Mouse (Mus musculus): Measurements from ENCODE around the gene Thra. TPM values are rescaled to one million over a fixed set of nuclear protein-coding genes. Genes with fewer than 3 reads are reported as not detected.

The Thra gene
- polyA plus RNA-seq, 1 experiment from 2014 or later = 32.4 TPM

- no peak for TF ChIP-seq CTCF (IDR thresholded peaks at IDR 0.05; ENCODE audit: low read depth)
- H3K4me3 ChIP-seq (ENCODE audit: low read depth, low read length) = no peak overlapping the region
- H3K27me3 ChIP-seq (replicated peaks; ENCODE audit: control insufficient read depth, insufficient read depth, low read length) = no peaks in the 10 kb centered on the region
- H3K9ac ChIP-seq (ENCODE audit: low read depth, low read length) = no peak overlapping the region
- no peaks in the 10 kb centered on the region for H3K4me1 ChIP-seq (replicated peaks; ENCODE audit: control insufficient read depth, insufficient read depth, low read length)
- H3K4me2 ChIP-seq (replicated peaks; ENCODE audit: low read depth) = no peak overlapping the region
- no peak for ATAC-seq
- H3K36me3 ChIP-seq (ENCODE audit: control insufficient read depth, insufficient read depth) = peaks cover 39% of the 10 kb centered on the region
- no peak overlapping the region for H3K27ac ChIP-seq (ENCODE audit: low read depth, low read length)
- WGBS = 89% methylated on average over 12 of the region's 12 CpGs
- H3K9me3 ChIP-seq (ENCODE audit: control insufficient read depth) = no peaks in the 10 kb centered on the region
Observed at GRCm38 (mm10) chr11:98697225-98697624, 43.2 kb upstream of the Thra start.

- TF ChIP-seq CTCF (IDR thresholded peaks at IDR 0.05; ENCODE audit: low read depth) = no peak
- Histone ChIP-seq H3K4me2 (replicated peaks; ENCODE audit: low read depth) (no peak overlapping the region), H3K9me3 (ENCODE audit: control insufficient read depth) (no peaks in the 10 kb centered on the region)
Observed at GRCm38 (mm10) chr11:98698849-98699640, 41.4 kb upstream of the Thra start.

GRCm38 (mm10) chr11:98699911-98700310 lies 40.5 kb upstream of the Thra start:
- WGBS = 36% methylated on average over 4 of the region's 4 CpGs

More at GRCm38 (mm10) chr11:98698849-98699640, 41.4 kb upstream of the Thra start:
- H3K27me3 ChIP-seq (replicated peaks; ENCODE audit: control insufficient read depth, insufficient read depth, low read length) = no peaks in the 10 kb centered on the region
- no peaks in the 10 kb centered on the region for H3K4me1 ChIP-seq (replicated peaks; ENCODE audit: control insufficient read depth, insufficient read depth, low read length)
- no peak overlapping the region for H3K4me3 ChIP-seq (ENCODE audit: low read depth, low read length)
- no peak overlapping the region for H3K27ac ChIP-seq (ENCODE audit: low read depth, low read length)
- no peak for ATAC-seq
- 85% methylated on average over 16 of the region's 16 CpGs for WGBS
- H3K9ac ChIP-seq (ENCODE audit: low read depth, low read length) = no peak overlapping the region
- H3K36me3 ChIP-seq (ENCODE audit: control insufficient read depth, insufficient read depth) = peaks cover 22% of the 10 kb centered on the region

GRCm38 (mm10) chr11:98701213-98701670 lies 39.2 kb upstream of the Thra start, which contains the start of gene Csf3:
Gene Csf3 (plus strand): TSS chr11:98701263.
- no peak within 1 kb of the TSS for H3K9ac ChIP-seq (ENCODE audit: low read depth, low read length)
- no peak within 1 kb of the TSS for H3K4me2 ChIP-seq (replicated peaks; ENCODE audit: low read depth)
- H3K27ac ChIP-seq (ENCODE audit: low read depth, low read length) = no peak within 1 kb of the TSS
- H3K9me3 ChIP-seq (ENCODE audit: control insufficient read depth) = no peaks in the 10 kb centered on the region
- H3K27me3 ChIP-seq (replicated peaks; ENCODE audit: control insufficient read depth, insufficient read depth, low read length) = no peaks in the 10 kb centered on the region
- no peak for TF ChIP-seq CTCF (IDR thresholded peaks at IDR 0.05; ENCODE audit: low read depth)
- ATAC-seq = no peak
- 44% methylated on average over 10 of the region's 10 CpGs for WGBS
- no peaks in the 10 kb centered on the region for H3K4me1 ChIP-seq (replicated peaks; ENCODE audit: control insufficient read depth, insufficient read depth, low read length)
- no peak within 1 kb of the TSS for H3K4me3 ChIP-seq (ENCODE audit: low read depth, low read length)
- peaks cover 21% of the 10 kb centered on the region for H3K36me3 ChIP-seq (ENCODE audit: control insufficient read depth, insufficient read depth)

More at GRCm38 (mm10) chr11:98699911-98700310, 40.5 kb upstream of the Thra start:
- H3K9ac ChIP-seq (ENCODE audit: low read depth, low read length) = no peak overlapping the region
- peak; percentile 27; the same call in 1 of the 2 replicates for ATAC-seq
- H3K4me3 ChIP-seq (ENCODE audit: low read depth, low read length) = no peak overlapping the region
- TF ChIP-seq CTCF (IDR thresholded peaks at IDR 0.05; ENCODE audit: low read depth) = peak; percentile 93
- no peaks in the 10 kb centered on the region for H3K4me1 ChIP-seq (replicated peaks; ENCODE audit: control insufficient read depth, insufficient read depth, low read length)
- peaks cover 22% of the 10 kb centered on the region for H3K36me3 ChIP-seq (ENCODE audit: control insufficient read depth, insufficient read depth)
- no peak overlapping the region for H3K4me2 ChIP-seq (replicated peaks; ENCODE audit: low read depth)
- H3K27me3 ChIP-seq (replicated peaks; ENCODE audit: control insufficient read depth, insufficient read depth, low read length) = no peaks in the 10 kb centered on the region
- no peaks in the 10 kb centered on the region for H3K9me3 ChIP-seq (ENCODE audit: control insufficient read depth)
- H3K27ac ChIP-seq (ENCODE audit: low read depth, low read length) = no peak overlapping the region

GRCm38 (mm10) chr11:98702323-98702722 lies 38.1 kb upstream of the Thra start:
- TF ChIP-seq CTCF (IDR thresholded peaks at IDR 0.05; ENCODE audit: low read depth) = no peak
- 81% methylated on average over 5 of the region's 5 CpGs for WGBS
- H3K36me3 ChIP-seq (ENCODE audit: control insufficient read depth, insufficient read depth) = peaks cover 31% of the 10 kb centered on the region
- H3K27me3 ChIP-seq (replicated peaks; ENCODE audit: control insufficient read depth, insufficient read depth, low read length) = no peaks in the 10 kb centered on the region
- no peaks in the 10 kb centered on the region for H3K4me1 ChIP-seq (replicated peaks; ENCODE audit: control insufficient read depth, insufficient read depth, low read length)
- H3K4me3 ChIP-seq (ENCODE audit: low read depth, low read length) = no peak overlapping the region
- H3K9ac ChIP-seq (ENCODE audit: low read depth, low read length) = no peak overlapping the region
- H3K9me3 ChIP-seq (ENCODE audit: control insufficient read depth) = no peaks in the 10 kb centered on the region
- no peak overlapping the region for H3K27ac ChIP-seq (ENCODE audit: low read depth, low read length)
- H3K4me2 ChIP-seq (replicated peaks; ENCODE audit: low read depth) = no peak overlapping the region
- no peak for ATAC-seq

- Histone ChIP-seq H3K4me3 (ENCODE audit: low read depth, low read length) (no peak overlapping the region), H3K4me2 (replicated peaks; ENCODE audit: low read depth) (no peak overlapping the region), H3K9me3 (ENCODE audit: control insufficient read depth) (no peaks in the 10 kb centered on the region), H3K36me3 (ENCODE audit: control insufficient read depth, insufficient read depth) (peaks cover 33% of the 10 kb centered on the region), H3K27me3 (replicated peaks; ENCODE audit: control insufficient read depth, insufficient read depth, low read length) (no peaks in the 10 kb centered on the region), H3K4me1 (replicated peaks; ENCODE audit: control insufficient read depth, insufficient read depth, low read length) (peaks cover 18% of the 10 kb centered on the region), H3K9ac (ENCODE audit: low read depth, low read length) (no peak overlapping the region), H3K27ac (ENCODE audit: low read depth, low read length) (no peak overlapping the region)
- WGBS = 89% methylated on average over 10 of the region's 10 CpGs
- TF ChIP-seq CTCF (IDR thresholded peaks at IDR 0.05; ENCODE audit: low read depth) = no peak
- ATAC-seq = no peak
Observed at GRCm38 (mm10) chr11:98705021-98705420, 35.4 kb upstream of the Thra start.
